Mouse (Mus musculus) bone marrow macrophage, adult 2 months (primary cell): ENCODE measurements around the gene Bcl2l1.

Experiments
- CTCF ChIP-seq: IDR thresholded peaks from 2 replicates; pipeline ENCODE4 v1.5.1; 2012; ENCODE audit warnings: low read depth, mild to moderate bottlenecking, low read length, moderate library complexity
- POLR2A ChIP-seq: IDR thresholded peaks from 2 replicates; pipeline ENCODE4 v1.6.1; 2012; ENCODE audit warnings: mild to moderate bottlenecking, low read depth, low read length, borderline replicate concordance

GRCm38 (mm10) chr2:152819097-152819624, 12.4 kb downstream of the Bcl2l1 start:
- TF ChIP-seq CTCF (no peak), POLR2A (no peak)
